Mouse (Mus musculus) small intestine, adult 2 months (tissue): ENCODE results near the gene Cit.

Experiments
- CTCF ChIP-seq: fragments of 200-500 bp; IDR thresholded peaks from 2 replicates; pipeline ENCODE4 v1.5.1; 2012; ENCODE audit warnings: low read depth, mild to moderate bottlenecking, control low read depth, inconsistent platforms, low read length, moderate library complexity, mixed read lengths; ENCODE audit not compliant: insufficient replicate concordance, insufficient read length; ENCODE audit errors: extremely low read depth
- POLR2A ChIP-seq: fragments of 200-500 bp; IDR thresholded peaks from 2 replicates; pipeline ENCODE4 v1.6.1; 2012; ENCODE audit warnings: low read depth, mild to moderate bottlenecking, control low read depth, inconsistent platforms, low read length, moderate library complexity

GRCm38 (mm10) chr5:115907037-115908009 lies 62.2 kb downstream of the Cit start:
- no peak for TF ChIP-seq POLR2A
- TF ChIP-seq CTCF, result no peak
